Mouse (Mus musculus): ENCODE data around the gene Ppfia2.

- TF ChIP-seq CTCF (IDR thresholded peaks at IDR 0.05) (no peak), EP300 (IDR thresholded peaks at IDR 0.05; ENCODE audit: insufficient read depth, low read depth, low read length) (no peak)
Measured at GRCm38 (mm10) chr10:106670170-106670569, 200.0 kb downstream of the Ppfia2 start.

Measured in heart, adult 2 months (tissue).